Mouse (Mus musculus): ENCODE measurements at regions not wholly inside any gene's neighbourhood (a gene's known extent, or its start where the extent isn't known, plus 50 kb on each side); places are given as distances from the start of the nearest gene placed in this dataset.

GRCm38 (mm10) chr4:53315876-53316762, 124.1 kb upstream of the Slc44a1 start:
- no peaks in the 10 kb centered on the region for H3K4me1 ChIP-seq (ENCODE audit: control insufficient read depth, insufficient read depth, low read length)
- H3K27ac ChIP-seq (ENCODE audit: low read depth, low read length), result peak overlapping the region; percentile 60; the same call in 1 of the 2 replicates
- H3K36me3 ChIP-seq (ENCODE audit: control insufficient read depth, insufficient read depth, low read length), result no peaks in the 10 kb centered on the region
- H3K9me3 ChIP-seq (ENCODE audit: control insufficient read depth, low read length), result no peaks in the 10 kb centered on the region
- H3K9ac ChIP-seq (replicated peaks; ENCODE audit: low read depth, low read length), result no peak overlapping the region
- no peak; the same call in 1 of the 2 replicates for ATAC-seq (ENCODE audit: low read depth)
- no peaks in the 10 kb centered on the region for H3K27me3 ChIP-seq (ENCODE audit: control insufficient read depth, insufficient read depth, low read length)
- 82% methylated on average over 13 of the region's 13 CpGs for WGBS
- no peak overlapping the region for H3K4me2 ChIP-seq (ENCODE audit: low read depth, low read length)
- no peak overlapping the region for H3K4me3 ChIP-seq (ENCODE audit: low read depth, low read length)

GRCm38 (mm10) chr4:53315121-53315875, 124.9 kb upstream of the Slc44a1 start:
- 67% methylated on average over 7 of the region's 7 CpGs for WGBS
- Histone ChIP-seq H3K36me3 (ENCODE audit: control insufficient read depth, insufficient read depth, low read length) (no peaks in the 10 kb centered on the region), H3K27me3 (ENCODE audit: control insufficient read depth, insufficient read depth, low read length) (no peaks in the 10 kb centered on the region), H3K4me1 (ENCODE audit: control insufficient read depth, insufficient read depth, low read length) (no peaks in the 10 kb centered on the region), H3K9me3 (ENCODE audit: control insufficient read depth, low read length) (no peaks in the 10 kb centered on the region), H3K9ac (replicated peaks; ENCODE audit: low read depth, low read length) (no peak overlapping the region), H3K27ac (ENCODE audit: low read depth, low read length) (peak overlapping the region; percentile 60; the same call in 1 of the 2 replicates), H3K4me2 (ENCODE audit: low read depth, low read length) (no peak overlapping the region), H3K4me3 (ENCODE audit: low read depth, low read length) (no peak overlapping the region)
- ATAC-seq (ENCODE audit: low read depth), result peak; percentile 67; the same call in 1 of the 2 replicates

GRCm38 (mm10) chr4:53314076-53314475, 126.1 kb upstream of the Slc44a1 start:
- H3K27me3 ChIP-seq (ENCODE audit: control insufficient read depth, insufficient read depth, low read length), result no peaks in the 10 kb centered on the region
- H3K9ac ChIP-seq (replicated peaks; ENCODE audit: low read depth, low read length), result no peak overlapping the region
- no peaks in the 10 kb centered on the region for H3K9me3 ChIP-seq (ENCODE audit: control insufficient read depth, low read length)
- no peak overlapping the region for H3K4me3 ChIP-seq (ENCODE audit: low read depth, low read length)
- no peak for ATAC-seq (ENCODE audit: low read depth)
- H3K4me1 ChIP-seq (ENCODE audit: control insufficient read depth, insufficient read depth, low read length), result no peaks in the 10 kb centered on the region
- no peak overlapping the region for H3K27ac ChIP-seq (ENCODE audit: low read depth, low read length)
- no peak overlapping the region for H3K4me2 ChIP-seq (ENCODE audit: low read depth, low read length)
- H3K36me3 ChIP-seq (ENCODE audit: control insufficient read depth, insufficient read depth, low read length), result no peaks in the 10 kb centered on the region
- WGBS, result 92% methylated on average over 8 of the region's 8 CpGs

- WGBS, result 71% methylated on average over 4 of the region's 4 CpGs
- H3K4me2 ChIP-seq (ENCODE audit: low read depth, low read length), result no peak overlapping the region
Observed at GRCm38 (mm10) chr4:53307121-53307520, 133.1 kb upstream of the Slc44a1 start.

GRCm38 (mm10) chr4:53304782-53305385, 135.3 kb upstream of the Slc44a1 start:
- Histone ChIP-seq H3K27ac (ENCODE audit: low read depth, low read length) (no peak overlapping the region), H3K36me3 (ENCODE audit: control insufficient read depth, insufficient read depth, low read length) (no peaks in the 10 kb centered on the region), H3K9me3 (ENCODE audit: control insufficient read depth, low read length) (no peaks in the 10 kb centered on the region), H3K4me3 (ENCODE audit: low read depth, low read length) (no peak overlapping the region), H3K4me2 (ENCODE audit: low read depth, low read length) (no peak overlapping the region), H3K4me1 (ENCODE audit: control insufficient read depth, insufficient read depth, low read length) (no peaks in the 10 kb centered on the region), H3K9ac (replicated peaks; ENCODE audit: low read depth, low read length) (no peak overlapping the region), H3K27me3 (ENCODE audit: control insufficient read depth, insufficient read depth, low read length) (no peaks in the 10 kb centered on the region)
- no peak for ATAC-seq (ENCODE audit: low read depth)
- 70% methylated on average over 4 of the region's 4 CpGs for WGBS

More at GRCm38 (mm10) chr4:53307121-53307520, 133.1 kb upstream of the Slc44a1 start:
- ATAC-seq (ENCODE audit: low read depth), result no peak
- no peak overlapping the region for H3K27ac ChIP-seq (ENCODE audit: low read depth, low read length)
- H3K4me1 ChIP-seq (ENCODE audit: control insufficient read depth, insufficient read depth, low read length), result no peaks in the 10 kb centered on the region
- H3K9ac ChIP-seq (replicated peaks; ENCODE audit: low read depth, low read length), result no peak overlapping the region
- H3K9me3 ChIP-seq (ENCODE audit: control insufficient read depth, low read length), result no peaks in the 10 kb centered on the region
- no peak overlapping the region for H3K4me3 ChIP-seq (ENCODE audit: low read depth, low read length)
- H3K36me3 ChIP-seq (ENCODE audit: control insufficient read depth, insufficient read depth, low read length), result no peaks in the 10 kb centered on the region
- no peaks in the 10 kb centered on the region for H3K27me3 ChIP-seq (ENCODE audit: control insufficient read depth, insufficient read depth, low read length)

GRCm38 (mm10) chr4:53304290-53304654, 135.9 kb upstream of the Slc44a1 start:
- H3K4me3 ChIP-seq (ENCODE audit: low read depth, low read length), result no peak overlapping the region
- no peaks in the 10 kb centered on the region for H3K27me3 ChIP-seq (ENCODE audit: control insufficient read depth, insufficient read depth, low read length)
- H3K4me1 ChIP-seq (ENCODE audit: control insufficient read depth, insufficient read depth, low read length), result no peaks in the 10 kb centered on the region
- 3% methylated on average over 2 of the region's 2 CpGs for WGBS
- H3K4me2 ChIP-seq (ENCODE audit: low read depth, low read length), result no peak overlapping the region
- ATAC-seq (ENCODE audit: low read depth), result no peak
- H3K27ac ChIP-seq (ENCODE audit: low read depth, low read length), result no peak overlapping the region
- no peaks in the 10 kb centered on the region for H3K36me3 ChIP-seq (ENCODE audit: control insufficient read depth, insufficient read depth, low read length)
- no peak overlapping the region for H3K9ac ChIP-seq (replicated peaks; ENCODE audit: low read depth, low read length)
- H3K9me3 ChIP-seq (ENCODE audit: control insufficient read depth, low read length), result no peaks in the 10 kb centered on the region

GRCm38 (mm10) chr4:53303621-53304289, 136.5 kb upstream of the Slc44a1 start:
- 18% methylated on average over 4 of the region's 4 CpGs for WGBS
- H3K9ac ChIP-seq (replicated peaks; ENCODE audit: low read depth, low read length), result no peak overlapping the region
- no peak overlapping the region for H3K4me2 ChIP-seq (ENCODE audit: low read depth, low read length)
- H3K36me3 ChIP-seq (ENCODE audit: control insufficient read depth, insufficient read depth, low read length), result no peaks in the 10 kb centered on the region
- H3K4me3 ChIP-seq (ENCODE audit: low read depth, low read length), result no peak overlapping the region
- H3K9me3 ChIP-seq (ENCODE audit: control insufficient read depth, low read length), result no peaks in the 10 kb centered on the region
- no peak overlapping the region for H3K27ac ChIP-seq (ENCODE audit: low read depth, low read length)
- no peak for ATAC-seq (ENCODE audit: low read depth)
- H3K4me1 ChIP-seq (ENCODE audit: control insufficient read depth, insufficient read depth, low read length), result no peaks in the 10 kb centered on the region
- no peaks in the 10 kb centered on the region for H3K27me3 ChIP-seq (ENCODE audit: control insufficient read depth, insufficient read depth, low read length)

GRCm38 (mm10) chr4:53297975-53298374, 138.3 kb upstream of the Abca1 start:
- no peaks in the 10 kb centered on the region for H3K9me3 ChIP-seq (ENCODE audit: control insufficient read depth, low read length)
- H3K27me3 ChIP-seq (ENCODE audit: control insufficient read depth, insufficient read depth, low read length), result no peaks in the 10 kb centered on the region
- H3K27ac ChIP-seq (ENCODE audit: low read depth, low read length), result no peak overlapping the region
- no peak overlapping the region for H3K4me3 ChIP-seq (ENCODE audit: low read depth, low read length)
- no peak overlapping the region for H3K4me2 ChIP-seq (ENCODE audit: low read depth, low read length)
- H3K36me3 ChIP-seq (ENCODE audit: control insufficient read depth, insufficient read depth, low read length), result no peaks in the 10 kb centered on the region
- ATAC-seq (ENCODE audit: low read depth), result no peak
- no peak overlapping the region for H3K9ac ChIP-seq (replicated peaks; ENCODE audit: low read depth, low read length)
- no peaks in the 10 kb centered on the region for H3K4me1 ChIP-seq (ENCODE audit: control insufficient read depth, insufficient read depth, low read length)

Data from neural tube, embryonic 14.5 days (tissue).